Mouse (Mus musculus): ENCODE measurements around the gene Trir.

Trir gene

GRCm38 (mm10) chr8:85027516-85027855 is 863 bp downstream of the Trir start:
- no peaks in the 10 kb centered on the region for H3K27me3 ChIP-seq (ENCODE audit: insufficient read depth, low read length)
- no peaks in the 10 kb centered on the region for H3K9me3 ChIP-seq (ENCODE audit: low read length)
- H3K36me3 ChIP-seq (ENCODE audit: insufficient read depth, low read length), result peaks cover 62% of the 10 kb centered on the region
- TF ChIP-seq POU5F1 (IDR thresholded peaks at IDR 0.05; ENCODE audit: borderline replicate concordance, low read length) (no peak), NANOG (IDR thresholded peaks at IDR 0.05; ENCODE audit: borderline replicate concordance, low read length) (no peak), CTCF (conservative IDR thresholded peaks at IDR 0.05; ENCODE audit: low read length) (no peak)
- peaks cover 74% of the 10 kb centered on the region for H3K4me1 ChIP-seq (replicated peaks; ENCODE audit: low read depth, low read length)
- H3K4me3 ChIP-seq (replicated peaks; ENCODE audit: low read length), result peak overlapping the region; percentile 100

DNA sequence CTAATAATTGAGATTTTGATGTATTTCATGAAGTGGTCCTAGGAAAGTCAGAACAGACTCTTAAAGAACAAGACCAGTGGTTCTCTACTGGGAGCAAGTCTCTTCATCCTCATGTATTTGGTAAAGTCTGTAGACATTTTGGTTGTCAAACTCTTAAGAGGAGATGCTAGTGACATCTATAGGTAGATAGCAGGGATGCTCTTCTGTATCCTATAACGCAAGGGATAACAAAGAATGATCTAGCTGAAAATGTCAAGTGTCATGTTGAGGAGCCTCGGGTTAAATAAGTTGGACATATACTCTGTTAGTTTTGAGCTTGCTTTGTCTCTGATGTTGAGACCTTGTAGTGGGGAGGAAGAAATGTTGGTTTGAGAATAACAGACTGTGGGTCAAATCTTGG is 1.3 kb downstream of the Trir start:
- TF ChIP-seq CTCF (conservative IDR thresholded peaks at IDR 0.05; ENCODE audit: low read length), result no peak
- no peak for TF ChIP-seq POU5F1 (IDR thresholded peaks at IDR 0.05; ENCODE audit: borderline replicate concordance, low read length)
- TF ChIP-seq NANOG (IDR thresholded peaks at IDR 0.05; ENCODE audit: borderline replicate concordance, low read length), result no peak
- no peaks in the 10 kb centered on the region for H3K9me3 ChIP-seq (ENCODE audit: low read length)
- H3K4me3 ChIP-seq (replicated peaks; ENCODE audit: low read length), result peak overlapping the region; percentile 100

GRCm38 (mm10) chr8:85029271-85029670 is 2.6 kb downstream of the Trir start:
- H3K4me1 ChIP-seq (replicated peaks; ENCODE audit: low read depth, low read length), result peaks cover 76% of the 10 kb centered on the region
- no peaks in the 10 kb centered on the region for H3K27me3 ChIP-seq (ENCODE audit: insufficient read depth, low read length)
- no peaks in the 10 kb centered on the region for H3K9me3 ChIP-seq (ENCODE audit: low read length)
- H3K36me3 ChIP-seq (ENCODE audit: insufficient read depth, low read length), result peaks cover 58% of the 10 kb centered on the region
- TF ChIP-seq POU5F1 (IDR thresholded peaks at IDR 0.05; ENCODE audit: borderline replicate concordance, low read length) (no peak), CTCF (conservative IDR thresholded peaks at IDR 0.05; ENCODE audit: low read length) (no peak), NANOG (IDR thresholded peaks at IDR 0.05; ENCODE audit: borderline replicate concordance, low read length) (no peak)
- peak overlapping the region; percentile 100 for H3K4me3 ChIP-seq (replicated peaks; ENCODE audit: low read length)

More for the DNA sequence above, 1.3 kb downstream of the Trir start:
- Histone ChIP-seq H3K4me1 (replicated peaks; ENCODE audit: low read depth, low read length) (peaks cover 76% of the 10 kb centered on the region), H3K27me3 (ENCODE audit: insufficient read depth, low read length) (no peaks in the 10 kb centered on the region), H3K36me3 (ENCODE audit: insufficient read depth, low read length) (peaks cover 62% of the 10 kb centered on the region)

DNA sequence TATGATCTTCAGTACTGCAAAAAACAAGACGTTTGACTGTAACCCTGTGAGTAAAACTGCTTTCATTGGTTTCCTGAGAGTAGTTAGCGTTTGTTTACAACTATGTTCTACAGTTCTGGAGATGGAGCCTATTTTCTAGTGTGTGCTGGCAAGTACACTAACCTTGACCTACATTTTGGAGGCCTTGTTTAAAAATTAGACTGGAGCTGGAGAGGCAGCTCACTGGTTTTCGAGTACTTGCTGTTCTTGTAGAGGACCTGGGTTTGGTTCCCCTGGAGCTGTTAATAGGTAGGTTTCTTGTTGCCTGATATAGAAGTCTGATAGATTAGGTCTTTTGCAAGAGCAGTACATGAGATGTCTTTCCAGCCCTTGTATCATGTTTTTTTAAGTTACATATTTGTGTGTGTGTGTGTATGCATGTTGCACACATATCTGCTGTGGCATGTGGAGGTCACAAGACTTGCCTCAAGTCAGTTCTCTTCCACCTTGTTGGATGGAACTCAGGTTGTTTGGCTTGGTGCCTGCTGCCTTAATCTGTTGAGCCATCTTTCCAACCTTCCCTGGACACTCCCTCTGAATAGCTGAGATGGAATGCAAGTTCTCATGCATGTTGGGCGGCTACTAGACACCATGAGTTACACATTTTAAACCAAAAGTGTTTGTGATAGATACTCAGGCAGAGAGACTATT is 6.1 kb downstream of the Trir start:
- peaks cover 57% of the 10 kb centered on the region for H3K36me3 ChIP-seq (ENCODE audit: insufficient read depth, low read length)
- no peak overlapping the region for H3K4me3 ChIP-seq (replicated peaks; ENCODE audit: low read length)
- H3K9me3 ChIP-seq (ENCODE audit: low read length), result no peaks in the 10 kb centered on the region
- H3K4me1 ChIP-seq (replicated peaks; ENCODE audit: low read depth, low read length), result peaks cover 72% of the 10 kb centered on the region
- no peaks in the 10 kb centered on the region for H3K27me3 ChIP-seq (ENCODE audit: insufficient read depth, low read length)
- TF ChIP-seq POU5F1 (IDR thresholded peaks at IDR 0.05; ENCODE audit: borderline replicate concordance, low read length) (no peak), CTCF (conservative IDR thresholded peaks at IDR 0.05; ENCODE audit: low read length) (no peak), NANOG (IDR thresholded peaks at IDR 0.05; ENCODE audit: borderline replicate concordance, low read length) (no peak)

DNA sequence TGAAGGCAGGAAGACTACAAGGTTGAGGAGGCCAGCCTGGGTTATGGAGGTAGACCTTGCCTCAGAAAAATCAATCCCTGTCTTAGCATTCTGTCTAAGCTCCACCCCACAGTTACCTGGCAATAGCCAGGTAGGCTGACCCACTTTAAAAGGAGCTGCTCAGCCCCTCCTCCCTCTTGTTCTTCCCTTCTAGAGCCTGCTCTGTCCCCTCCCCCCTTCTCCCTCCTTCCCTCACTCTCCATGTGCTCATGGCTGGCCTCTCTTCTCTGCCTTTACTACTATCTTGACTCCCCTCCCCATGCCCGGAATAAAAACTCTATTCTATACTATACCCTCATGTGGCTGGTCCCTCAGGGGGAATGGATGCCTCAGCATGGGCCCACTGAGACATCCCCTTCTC is 7.2 kb downstream of the Trir start:
- TF ChIP-seq CTCF (conservative IDR thresholded peaks at IDR 0.05; ENCODE audit: low read length), result no peak
- no peak for TF ChIP-seq POU5F1 (IDR thresholded peaks at IDR 0.05; ENCODE audit: borderline replicate concordance, low read length)
- no peak for TF ChIP-seq NANOG (IDR thresholded peaks at IDR 0.05; ENCODE audit: borderline replicate concordance, low read length)
- no peaks in the 10 kb centered on the region for H3K9me3 ChIP-seq (ENCODE audit: low read length)
- peak overlapping the region; percentile 94; the same call in 1 of the 2 replicates for H3K4me3 ChIP-seq (replicated peaks; ENCODE audit: low read length)
- H3K4me1 ChIP-seq (replicated peaks; ENCODE audit: low read depth, low read length), result peaks cover 68% of the 10 kb centered on the region
- peaks cover 55% of the 10 kb centered on the region for H3K36me3 ChIP-seq (ENCODE audit: insufficient read depth, low read length)
- no peaks in the 10 kb centered on the region for H3K27me3 ChIP-seq (ENCODE audit: insufficient read depth, low read length)

DNA sequence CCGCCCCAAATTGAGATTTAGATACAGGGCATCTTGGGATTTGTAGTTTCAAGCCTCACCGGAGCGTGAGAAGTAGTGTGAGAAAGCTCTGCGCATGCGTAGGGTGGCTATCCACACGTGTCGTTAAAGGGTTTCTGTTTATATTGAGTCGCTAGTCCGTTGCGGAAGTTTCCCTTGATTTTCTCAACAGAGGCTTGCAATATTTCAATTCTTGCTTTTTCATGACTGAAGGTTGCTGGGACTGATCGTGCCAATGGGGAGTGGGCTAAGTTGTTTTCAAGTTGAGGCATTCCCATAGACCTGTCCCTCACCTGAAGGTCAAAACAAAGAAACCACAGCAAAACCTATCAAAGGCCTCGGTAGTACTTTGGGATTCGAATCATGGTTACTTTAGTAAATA is 8.1 kb downstream of the Trir start:
- H3K27me3 ChIP-seq (ENCODE audit: insufficient read depth, low read length), result no peaks in the 10 kb centered on the region
- H3K9me3 ChIP-seq (ENCODE audit: low read length), result no peaks in the 10 kb centered on the region
- peaks cover 67% of the 10 kb centered on the region for H3K4me1 ChIP-seq (replicated peaks; ENCODE audit: low read depth, low read length)
- peak overlapping the region; percentile 94 for H3K4me3 ChIP-seq (replicated peaks; ENCODE audit: low read length)
- peaks cover 55% of the 10 kb centered on the region for H3K36me3 ChIP-seq (ENCODE audit: insufficient read depth, low read length)
- TF ChIP-seq NANOG (IDR thresholded peaks at IDR 0.05; ENCODE audit: borderline replicate concordance, low read length) (no peak), POU5F1 (IDR thresholded peaks at IDR 0.05; ENCODE audit: borderline replicate concordance, low read length) (no peak), CTCF (conservative IDR thresholded peaks at IDR 0.05; ENCODE audit: low read length) (no peak)

DNA sequence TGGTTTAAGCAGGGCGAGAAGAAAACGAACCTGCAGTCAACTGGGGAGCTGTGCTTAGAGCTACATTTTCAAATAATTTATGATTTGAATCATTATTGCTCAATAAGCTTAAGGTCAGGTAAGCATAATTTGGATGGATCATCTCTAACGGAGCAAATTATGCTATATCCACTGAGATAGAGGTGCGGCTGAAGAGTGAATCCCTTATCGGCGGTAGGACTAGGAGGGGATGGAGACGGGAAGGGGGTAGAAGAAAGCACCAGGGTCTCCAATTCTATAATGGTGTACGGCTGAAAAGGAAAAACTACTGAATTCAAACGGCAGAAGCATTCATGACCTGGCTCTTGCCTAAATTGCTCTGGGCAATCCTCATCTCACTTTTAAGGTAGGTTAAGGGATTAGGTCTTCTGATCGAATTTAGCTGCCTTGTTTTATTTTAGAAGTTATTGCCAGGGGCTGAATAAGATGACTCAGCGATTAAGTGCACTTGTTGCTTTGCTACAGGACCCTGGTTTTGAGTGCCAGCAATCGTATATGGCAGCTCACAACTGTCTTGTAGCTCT is 8.6 kb downstream of the Trir start:
- peaks cover 55% of the 10 kb centered on the region for H3K36me3 ChIP-seq (ENCODE audit: insufficient read depth, low read length)
- no peaks in the 10 kb centered on the region for H3K27me3 ChIP-seq (ENCODE audit: insufficient read depth, low read length)
- H3K4me3 ChIP-seq (replicated peaks; ENCODE audit: low read length), result peak overlapping the region; percentile 94
- H3K4me1 ChIP-seq (replicated peaks; ENCODE audit: low read depth, low read length), result peaks cover 67% of the 10 kb centered on the region
- TF ChIP-seq CTCF (conservative IDR thresholded peaks at IDR 0.05; ENCODE audit: low read length), result no peak
- no peak for TF ChIP-seq NANOG (IDR thresholded peaks at IDR 0.05; ENCODE audit: borderline replicate concordance, low read length)
- TF ChIP-seq POU5F1 (IDR thresholded peaks at IDR 0.05; ENCODE audit: borderline replicate concordance, low read length), result no peak
- H3K9me3 ChIP-seq (ENCODE audit: low read length), result no peaks in the 10 kb centered on the region

- TF ChIP-seq POU5F1 (IDR thresholded peaks at IDR 0.05; ENCODE audit: borderline replicate concordance, low read length) (no peak), NANOG (IDR thresholded peaks at IDR 0.05; ENCODE audit: borderline replicate concordance, low read length) (no peak), CTCF (conservative IDR thresholded peaks at IDR 0.05; ENCODE audit: low read length) (no peak)
- Histone ChIP-seq H3K4me3 (replicated peaks; ENCODE audit: low read length) (peak overlapping the region; percentile 94), H3K36me3 (ENCODE audit: insufficient read depth, low read length) (peaks cover 55% of the 10 kb centered on the region), H3K4me1 (replicated peaks; ENCODE audit: low read depth, low read length) (peaks cover 69% of the 10 kb centered on the region), H3K27me3 (ENCODE audit: insufficient read depth, low read length) (no peaks in the 10 kb centered on the region), H3K9me3 (ENCODE audit: low read length) (no peaks in the 10 kb centered on the region)
These were observed 9.2 kb downstream of the Trir start for GRCm38 (mm10) chr8:85035728-85036310.

Measured in E14TG2a.4 (cell line).